13 mouse cellular contexts compared by ENCODE assay signal in genomic region chr10:39451918-39452624, GRCm38 (mm10).
DNase-seq lines count a peak whose midpoint lies in the region; ATAC-seq and TF ChIP-seq lines count a peak whose summit lies in the region.
"Had no signal": no experiment of that assay in that cellular context is flagged by ENCODE, and none has a peak within 500 bp of the region (broad histone marks: within the 10 kb centered on the region; RNA-seq: fewer than 3 reads in every experiment).

No protein-coding gene starts in this region.

- 44% methylated on average over 8 of the region's 8 CpGs for WGBS in forebrain, postnatal 0 days
- 56% methylated on average over 8 of the region's 8 CpGs for WGBS in forebrain, embryonic 14.5 days
- 81% methylated on average over 8 of the region's 8 CpGs for WGBS in limb, embryonic 12.5 days
- 91% methylated on average over 8 of the region's 8 CpGs for WGBS in limb, embryonic 10.5 days
- 71% methylated on average over 8 of the region's 8 CpGs for WGBS in embryonic facial prominence, embryonic 12.5 days
- 48% methylated on average over 8 of the region's 8 CpGs for WGBS in neural tube, embryonic 12.5 days

- no peak overlapping the region for H3K9ac ChIP-seq in forebrain, postnatal 0 days
- H3K9ac ChIP-seq in forebrain, embryonic 14.5 days (ENCODE audit: low read length): no peak overlapping the region
- H3K9ac ChIP-seq in limb, embryonic 12.5 days (replicated peaks): no peak overlapping the region
- H3K9ac ChIP-seq in embryonic facial prominence, embryonic 12.5 days: no peak overlapping the region
- H3K9ac ChIP-seq in neural tube, embryonic 12.5 days: no peak overlapping the region

- DNase-seq in forebrain, postnatal 0 days: no peak
- DNase-seq in forebrain, embryonic 14.5 days (ENCODE audit: low spot score): no peak
- DNase-seq in limb, embryonic 10.5 days (ENCODE audit: low spot score): no peak
- DNase-seq in ovary, postnatal 36 days (ENCODE audit: low spot score): no peak
- DNase-seq: cerebellum, adult 8-10 months; heart, postnatal 4 days; kidney, adult 8-10 months; thymus, postnatal 36 days had no signal

- no peak overlapping the region for H3K27ac ChIP-seq in forebrain, postnatal 0 days (ENCODE audit: low read depth, low read length)
- no peak overlapping the region for H3K27ac ChIP-seq in forebrain, embryonic 14.5 days (ENCODE audit: low read depth, low read length)
- 0 out of 2 replicates have a peak overlapping the region, but pooled peaks have one; percentile 20 for H3K27ac ChIP-seq in limb, embryonic 12.5 days
- H3K27ac ChIP-seq in limb, embryonic 10.5 days: no peak overlapping the region
- 0 out of 2 replicates have a peak overlapping the region, but pooled peaks have one; percentile 26 for H3K27ac ChIP-seq in embryonic facial prominence, embryonic 12.5 days
- H3K27ac ChIP-seq in neural tube, embryonic 12.5 days: peak overlapping the region; percentile 37; the same call in 1 of the 2 replicates

- no peaks in the 10 kb centered on the region for H3K36me3 ChIP-seq in forebrain, postnatal 0 days (ENCODE audit: insufficient read depth)
- peaks cover 5% of the 10 kb centered on the region; the same call in 1 of the 2 replicates for H3K36me3 ChIP-seq in forebrain, embryonic 14.5 days (ENCODE audit: control insufficient read depth, insufficient read depth, low read length)
- no peaks in the 10 kb centered on the region for H3K36me3 ChIP-seq in limb, embryonic 12.5 days
- H3K36me3 ChIP-seq in limb, embryonic 10.5 days: no peaks in the 10 kb centered on the region
- H3K36me3 ChIP-seq in embryonic facial prominence, embryonic 12.5 days: 0 out of 2 replicates have a peak, but pooled peaks cover 3% of the 10 kb centered on the region
- H3K36me3 ChIP-seq in neural tube, embryonic 12.5 days: 0 out of 2 replicates have a peak, but pooled peaks cover 6% of the 10 kb centered on the region

- H3K4me1 ChIP-seq in forebrain, postnatal 0 days (ENCODE audit: insufficient read depth): no peaks in the 10 kb centered on the region
- H3K4me1 ChIP-seq in forebrain, embryonic 14.5 days (ENCODE audit: control insufficient read depth, insufficient read depth, low read length): peaks cover 12% of the 10 kb centered on the region; the same call in 1 of the 2 replicates
- peaks cover 32% of the 10 kb centered on the region for H3K4me1 ChIP-seq in limb, embryonic 12.5 days (replicated peaks)
- peaks cover 31% of the 10 kb centered on the region for H3K4me1 ChIP-seq in limb, embryonic 10.5 days
- peaks cover 42% of the 10 kb centered on the region for H3K4me1 ChIP-seq in embryonic facial prominence, embryonic 12.5 days
- H3K4me1 ChIP-seq in neural tube, embryonic 12.5 days: peaks cover 50% of the 10 kb centered on the region

- no peaks in the 10 kb centered on the region for H3K9me3 ChIP-seq in forebrain, postnatal 0 days (ENCODE audit: low read length)
- H3K9me3 ChIP-seq in forebrain, embryonic 14.5 days (replicated peaks; ENCODE audit: control insufficient read depth, low read length): no peaks in the 10 kb centered on the region
- H3K9me3 ChIP-seq in limb, embryonic 12.5 days: no peaks in the 10 kb centered on the region
- H3K9me3 ChIP-seq in limb, embryonic 10.5 days (replicated peaks): no peaks in the 10 kb centered on the region
- no peaks in the 10 kb centered on the region for H3K9me3 ChIP-seq in embryonic facial prominence, embryonic 12.5 days
- no peaks in the 10 kb centered on the region for H3K9me3 ChIP-seq in neural tube, embryonic 12.5 days

- ATAC-seq in forebrain, postnatal 0 days: peak; percentile 37; the same call in 1 of the 2 replicates
- no peak for ATAC-seq in forebrain, embryonic 14.5 days
- ATAC-seq in limb, embryonic 12.5 days (ENCODE audit: insufficient number of reproducible peaks, insufficient read depth, low FRiP score, low TSS enrichment, low read depth): no peak
- no peak for ATAC-seq in embryonic facial prominence, embryonic 12.5 days (ENCODE audit: insufficient number of reproducible peaks, insufficient read depth, low FRiP score, low TSS enrichment)
- ATAC-seq in neural tube, embryonic 12.5 days (ENCODE audit: low FRiP score, low read depth): peak; percentile 78
- no peak for ATAC-seq in megakaryocyte-erythroid progenitor cell, adult 5-6 weeks (replicated peaks; ENCODE audit: low FRiP score, low TSS enrichment, poor library complexity, severe bottlenecking)

- no peak overlapping the region for H3K4me2 ChIP-seq in forebrain, postnatal 0 days (ENCODE audit: low read depth)
- H3K4me2 ChIP-seq in forebrain, embryonic 14.5 days (ENCODE audit: low read length): no peak overlapping the region
- H3K4me2 ChIP-seq in limb, embryonic 12.5 days: no peak overlapping the region
- no peak overlapping the region for H3K4me2 ChIP-seq in embryonic facial prominence, embryonic 12.5 days (replicated peaks)
- H3K4me2 ChIP-seq in neural tube, embryonic 12.5 days (replicated peaks): no peak overlapping the region

- H3K27me3 ChIP-seq in forebrain, postnatal 0 days (ENCODE audit: insufficient read depth, low read length): no peaks in the 10 kb centered on the region
- no peaks in the 10 kb centered on the region for H3K27me3 ChIP-seq in forebrain, embryonic 14.5 days (replicated peaks; ENCODE audit: control insufficient read depth, insufficient read depth, low read length)
- H3K27me3 ChIP-seq in limb, embryonic 12.5 days: no peaks in the 10 kb centered on the region
- H3K27me3 ChIP-seq in limb, embryonic 10.5 days (ENCODE audit: low read depth, poor library complexity, severe bottlenecking): no peaks in the 10 kb centered on the region
- H3K27me3 ChIP-seq in embryonic facial prominence, embryonic 12.5 days: no peaks in the 10 kb centered on the region
- H3K27me3 ChIP-seq in neural tube, embryonic 12.5 days (replicated peaks): no peaks in the 10 kb centered on the region

- H3K4me3 ChIP-seq in forebrain, postnatal 0 days (ENCODE audit: low read depth, low read length): no peak overlapping the region
- H3K4me3 ChIP-seq in forebrain, embryonic 14.5 days (ENCODE audit: low read depth, low read length): no peak overlapping the region
- H3K4me3 ChIP-seq in limb, embryonic 12.5 days (replicated peaks): no peak overlapping the region
- H3K4me3 ChIP-seq in limb, embryonic 10.5 days: no peak overlapping the region
- H3K4me3 ChIP-seq in embryonic facial prominence, embryonic 12.5 days: no peak overlapping the region
- H3K4me3 ChIP-seq in neural tube, embryonic 12.5 days: no peak overlapping the region
- H3K4me3 ChIP-seq: erythroblast, embryonic 14.5 days had no signal

- no peak for TF ChIP-seq CTCF in forebrain, postnatal 0 days (IDR thresholded peaks at IDR 0.05; ENCODE audit: low read depth)

Comparison
In these comparisons a context has a peak if more than half of its experiments do, and no peak if none do; other contexts are left out.
1. ATAC-seq: peak in forebrain, postnatal 0 days (single experiment) and neural tube, embryonic 12.5 days (single experiment); none in forebrain, embryonic 14.5 days (single experiment), limb, embryonic 12.5 days (single experiment), embryonic facial prominence, embryonic 12.5 days (single experiment) and megakaryocyte-erythroid progenitor cell, adult 5-6 weeks (single experiment).
2. H3K27ac ChIP-seq: peak in limb, embryonic 12.5 days (single experiment), embryonic facial prominence, embryonic 12.5 days (single experiment) and neural tube, embryonic 12.5 days (single experiment); none in forebrain, postnatal 0 days (single experiment), forebrain, embryonic 14.5 days (single experiment) and limb, embryonic 10.5 days (single experiment).